Mouse (Mus musculus) layer of hippocampus, postnatal 10 days (tissue): ENCODE data around the gene Bex6. TPM values are rescaled to one million over a fixed set of nuclear protein-coding genes. Genes with fewer than 3 reads are reported as not detected.

Experiments used
- DNase-seq, 2 experiments: peaks; one replicate each; pipeline ENCODE4 v3.0.0; 2021; ENCODE audit warnings: low spot score in 2 of 2
- long read RNA-seq: library from polyadenylated mRNA; stranded (forward); transcript quantifications from one replicate; pipeline ENCODE4 v2.0.0, GENCODE M21; 2023
- total RNA-seq, 2 experiments: library from RNA; stranded (reverse); gene quantifications; 2 replicates each; pipeline ENCODE4 v1.2.3; 2021

The Bex6 gene
- not detected for total RNA-seq
- long read RNA-seq, result 0 reads

- DNase-seq, result no peak
Measured at GRCm38 (mm10) chr16:32179333-32179901, at the start of gene Bex6. Gene Bex6, plus strand, starts transcription at chr16:32179823.

DNA sequence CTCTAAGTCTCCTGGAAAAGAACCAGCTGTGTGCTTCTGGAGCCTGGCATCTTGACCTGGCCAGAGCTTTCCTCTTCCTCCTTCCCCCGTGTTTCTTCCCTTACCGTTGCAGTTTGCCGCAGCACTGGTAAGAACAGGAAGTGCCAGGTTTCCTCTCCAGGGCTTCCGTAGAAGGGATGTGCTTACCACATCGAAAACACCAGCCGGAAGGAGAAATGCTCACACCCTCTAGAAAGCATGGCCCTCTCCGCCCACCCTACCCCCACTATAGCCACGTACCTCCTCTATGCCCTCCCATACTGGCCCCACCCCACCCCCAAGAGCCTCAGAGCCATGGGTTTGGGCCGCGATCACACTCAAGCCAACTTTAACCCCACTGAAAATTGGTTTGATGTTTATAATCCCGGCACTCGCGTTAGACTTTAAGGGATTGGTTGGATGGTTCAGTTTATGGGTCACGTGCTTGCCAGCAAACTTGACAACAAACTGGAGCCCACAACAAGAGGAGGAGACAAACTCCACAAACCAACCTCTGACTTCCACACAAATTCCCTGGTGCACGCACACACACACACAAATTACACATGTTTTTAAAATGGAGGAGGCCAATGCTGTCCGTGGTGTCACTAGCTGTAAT lies 49.3 kb upstream of the Bex6 start:
- no peak for DNase-seq

DNA sequence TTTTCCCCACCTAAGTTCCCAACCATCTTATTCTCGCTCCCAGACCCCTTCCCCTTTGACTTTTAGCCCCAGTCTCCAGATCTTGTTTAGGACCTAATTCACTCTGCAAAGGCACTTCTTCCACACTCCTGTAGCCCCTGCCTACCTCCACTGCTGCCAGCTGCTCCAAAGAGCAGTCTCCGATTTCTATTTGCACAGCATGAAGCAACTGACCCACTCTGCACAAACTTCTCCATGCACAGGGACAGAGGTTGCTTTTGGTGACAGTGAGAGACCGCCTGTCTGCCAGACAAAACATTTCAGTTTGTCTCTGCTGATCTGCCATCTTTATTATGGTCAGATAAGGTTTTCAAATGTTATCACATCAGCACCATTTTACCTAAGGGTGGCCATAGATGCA lies 46.5 kb upstream of the Bex6 start:
- no peak for DNase-seq

GRCm38 (mm10) chr16:32135842-32136357 lies 43.7 kb upstream of the Bex6 start:
- no peak for DNase-seq

DNA sequence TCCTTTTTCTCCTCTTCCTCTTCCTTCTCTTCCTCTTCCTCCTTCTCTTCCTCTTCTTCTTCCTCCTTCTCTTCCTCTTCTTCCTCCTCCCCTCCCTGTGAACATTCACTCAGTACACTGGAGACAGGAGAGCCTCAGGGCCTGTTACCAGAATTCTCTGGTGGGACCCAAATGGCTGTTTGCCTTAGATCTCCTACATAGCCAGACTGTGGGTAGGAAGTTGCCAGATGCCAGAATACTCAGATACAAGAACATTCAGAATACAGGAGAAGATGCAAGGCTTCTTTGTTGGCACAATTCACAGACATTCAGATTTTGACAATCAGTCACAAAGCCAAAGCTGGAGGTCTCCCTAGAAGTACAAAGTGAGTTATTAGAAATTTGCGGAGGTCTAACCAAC lies 40.7 kb upstream of the Bex6 start:
- DNase-seq, result no peak

DNA sequence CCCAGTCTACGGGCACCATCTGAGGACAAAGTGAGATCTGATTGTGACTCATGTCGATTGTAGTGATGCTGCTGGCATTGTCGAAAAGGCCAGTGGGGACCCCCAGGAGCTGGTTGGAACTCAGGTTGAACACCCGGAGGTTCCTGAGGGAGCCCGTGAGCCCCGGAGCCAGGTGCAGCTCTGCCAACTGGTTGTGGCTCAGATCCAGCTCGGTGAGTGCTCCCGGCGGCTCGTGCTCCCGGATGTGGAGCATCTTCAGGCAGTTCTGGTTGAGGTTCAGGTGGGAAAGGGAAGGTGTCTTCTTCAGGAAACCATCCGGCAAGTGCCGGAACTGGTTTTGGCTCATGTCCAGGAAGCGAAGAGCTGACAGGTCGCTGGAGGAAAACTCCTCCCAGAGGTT lies 35.9 kb upstream of the Bex6 start:
- DNase-seq, result no peak

GRCm38 (mm10) chr16:32144592-32144991 lies 35.0 kb upstream of the Bex6 start:
- DNase-seq, result no peak

DNA sequence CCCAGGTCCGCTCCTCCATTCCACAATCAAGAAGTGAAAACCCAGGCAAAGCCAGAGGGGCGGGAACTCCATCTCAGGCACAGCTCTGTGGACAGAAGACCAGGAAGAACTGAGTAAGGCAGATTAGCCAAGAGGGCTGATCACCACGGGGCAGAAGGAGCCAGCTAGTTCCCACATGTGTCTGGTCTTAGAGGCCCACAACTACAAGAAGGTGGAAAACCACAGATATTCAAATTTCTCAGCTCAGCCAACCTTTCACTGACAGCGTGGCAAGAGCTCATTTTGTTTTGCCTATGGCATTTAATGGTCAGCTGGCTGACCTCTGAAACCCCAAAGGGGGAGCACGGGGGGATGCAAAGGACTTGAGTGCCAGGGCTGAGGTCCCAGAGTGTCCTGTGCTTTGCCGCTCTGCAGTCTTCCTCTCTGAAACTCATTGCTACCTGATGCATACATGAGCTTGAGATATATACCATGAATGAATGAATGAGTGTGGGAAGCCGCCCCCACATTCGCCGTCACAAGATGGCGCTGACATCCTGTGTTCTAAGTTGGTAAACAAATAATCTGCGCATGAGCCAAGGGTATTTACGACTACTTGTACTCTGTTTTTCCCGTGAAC lies 31.9 kb upstream of the Bex6 start:
- no peak for DNase-seq

GRCm38 (mm10) chr16:32153976-32154375 lies 25.6 kb upstream of the Bex6 start:
- no peak for DNase-seq

- DNase-seq, result peak; percentile 67 to 68
Measured at GRCm38 (mm10) chr16:32154437-32154836, 25.2 kb upstream of the Bex6 start.

DNA sequence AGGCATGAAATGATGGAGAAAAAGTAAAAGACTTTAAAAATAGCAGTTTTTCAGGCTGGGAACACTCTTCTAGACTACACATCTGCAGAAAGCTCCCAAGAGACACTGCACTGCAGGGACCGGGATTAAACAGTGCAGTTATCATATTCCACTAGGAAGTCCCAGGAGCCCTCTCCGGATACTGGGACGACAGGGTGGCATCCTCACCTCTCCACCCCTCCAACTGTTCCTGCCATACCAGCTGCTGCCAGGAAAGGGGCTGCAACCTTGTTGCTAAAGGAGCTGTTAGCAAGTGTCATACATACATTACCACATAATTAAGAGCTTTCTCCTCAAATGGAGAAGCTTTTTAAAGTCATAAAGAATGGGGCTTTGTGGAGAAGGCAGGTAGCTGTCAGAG lies 22.9 kb upstream of the Bex6 start:
- DNase-seq, result no peak

GRCm38 (mm10) chr16:32157369-32157768 lies 22.3 kb upstream of the Bex6 start:
- DNase-seq, result no peak

- DNase-seq, result no peak
Measured at GRCm38 (mm10) chr16:32158966-32159365, 20.7 kb upstream of the Bex6 start.

DNA sequence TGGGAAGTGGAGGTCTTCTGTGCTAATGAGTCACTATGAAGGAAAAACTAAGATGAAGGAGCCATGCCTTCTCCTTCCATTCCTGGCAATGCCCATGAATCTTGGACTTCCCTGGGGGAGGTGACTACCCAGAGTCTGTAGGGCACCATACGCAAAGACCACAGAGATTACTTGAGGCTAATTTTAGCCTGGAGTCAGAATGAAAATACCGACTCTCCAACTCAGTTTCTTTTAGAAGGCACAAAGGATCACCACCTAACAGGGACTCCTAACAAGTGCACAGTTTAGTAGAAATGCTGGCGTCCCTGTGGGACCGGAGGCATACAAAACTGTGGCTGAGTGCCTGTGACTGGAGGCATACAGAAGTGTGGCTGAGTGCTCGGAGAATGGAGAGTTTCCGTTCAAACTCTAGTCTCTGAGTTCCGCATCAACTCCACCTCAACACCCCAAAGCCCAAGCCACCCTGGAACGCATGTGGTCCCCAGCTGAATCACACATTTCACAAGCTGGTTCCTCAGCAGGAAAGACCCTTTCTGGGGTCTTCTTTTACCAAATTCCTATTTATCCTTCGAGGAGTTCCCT lies 18.8 kb upstream of the Bex6 start:
- no peak for DNase-seq

DNA sequence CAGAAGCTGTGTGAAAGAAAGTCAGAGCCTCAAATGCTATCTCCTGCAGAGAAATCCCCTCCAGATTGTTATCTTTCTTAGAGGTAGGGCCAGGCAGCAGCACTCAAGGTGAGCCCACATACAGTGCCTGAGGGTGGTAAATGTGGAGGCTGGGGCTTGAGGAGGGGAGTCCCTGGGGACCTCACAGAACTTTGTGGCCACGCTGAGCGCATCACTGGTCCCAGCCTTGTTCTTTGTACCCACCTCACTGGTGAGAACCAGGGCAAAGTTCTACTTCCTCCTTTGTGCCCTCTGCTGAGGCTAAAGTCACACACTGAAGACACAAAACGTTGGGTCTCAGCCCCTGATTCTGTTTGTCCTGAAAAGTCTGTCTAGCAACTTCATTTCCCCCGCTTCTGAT lies 16.2 kb upstream of the Bex6 start:
- no peak for DNase-seq

- DNase-seq, result no peak
Measured at GRCm38 (mm10) chr16:32163891-32164290, 15.7 kb upstream of the Bex6 start.

GRCm38 (mm10) chr16:32164396-32165027 lies 15.1 kb upstream of the Bex6 start:
- no peak for DNase-seq

DNA sequence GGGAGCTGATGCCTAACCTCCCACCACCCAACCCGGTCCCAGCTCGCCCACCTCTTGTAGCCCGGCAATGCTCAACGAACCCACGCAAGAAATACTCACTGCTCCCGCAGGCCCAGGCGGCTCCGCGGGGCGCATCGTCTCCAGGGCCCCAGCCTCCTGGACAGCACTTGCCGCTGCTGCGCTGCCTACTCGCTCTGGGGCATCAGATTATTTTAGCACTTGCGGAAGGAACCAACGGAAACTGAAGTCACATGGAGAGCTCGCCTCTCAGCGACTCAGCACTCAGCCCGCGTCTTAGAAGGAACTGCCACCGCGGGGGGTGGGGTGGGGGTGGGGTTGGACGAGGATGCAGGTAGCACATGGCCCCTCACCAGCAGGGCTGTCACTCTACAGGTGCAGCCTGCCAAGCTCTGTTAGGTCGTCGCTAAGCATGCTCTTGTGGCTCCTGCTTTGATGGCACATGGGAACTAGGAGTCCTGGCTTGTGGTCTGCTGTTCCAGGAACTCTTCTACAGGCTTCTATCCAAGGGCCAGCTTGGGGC lies 14.3 kb upstream of the Bex6 start, which contains the start of gene Nrros:
TSS of gene Nrros (minus strand) at position 314 of the 541 bp plus-strand sequence.
- DNase-seq, result peak in 1 of 2 experiments; percentile 31

- DNase-seq, result no peak
Measured at GRCm38 (mm10) chr16:32167819-32168545, 11.6 kb upstream of the Bex6 start.

- DNase-seq, result no peak
Measured at GRCm38 (mm10) chr16:32171031-32171731, 8.4 kb upstream of the Bex6 start.
